Mouse (Mus musculus) urinary bladder, adult 2 months (tissue): ENCODE measurements at regions not wholly inside any gene's neighbourhood (a gene's known extent, or its start where the extent isn't known, plus 50 kb on each side); places are given as distances from the start of the nearest gene placed in this dataset.
"Not testable (repeated sequence)": the region's sequence is repeated elsewhere in the genome, so short reads cannot be mapped to it uniquely, and the experiment has no call there.

ENCODE experiments used
- DNase-seq: peaks from one replicate; pipeline ENCODE4 v3.0.0; 2022; ENCODE audit warnings: low spot score

- DNase-seq: peak; percentile 34
These were observed 293.1 kb upstream of the Slc7a14 start for GRCm38 (mm10) chr3:31603237-31603636.

GRCm38 (mm10) chr3:31596581-31596980, 286.4 kb upstream of the Slc7a14 start:
- not testable (repeated sequence) for DNase-seq

GRCm38 (mm10) chr3:31585971-31586370, 275.8 kb upstream of the Slc7a14 start:
- DNase-seq: no peak

GRCm38 (mm10) chr3:31573849-31574248, 263.7 kb upstream of the Slc7a14 start:
- no peak for DNase-seq
